Mouse (Mus musculus): ENCODE measurements around the gene Npw. TPM values are rescaled to one million over a fixed set of nuclear protein-coding genes. Genes with fewer than 3 reads are reported as not detected.

The Npw gene
- polyA plus RNA-seq, 1 experiment from 2014 or later = not detected

GRCm38 (mm10) chr17:24689251-24690081, 31.2 kb upstream of the Npw start, which contains the start of gene Syngr3:
Gene Syngr3 (minus strand): TSS chr17:24689955.
- Histone ChIP-seq H3K27ac (0 out of 2 replicates have a peak within 1 kb of the TSS, but pooled peaks have one; percentile 12), H3K36me3 (peaks cover 18% of the 10 kb centered on the region; the same call in 1 of the 2 replicates), H3K9ac (peak within 1 kb of the TSS; percentile 75), H3K4me3 (peak within 1 kb of the TSS; percentile 64), H3K4me2 (replicated peaks) (peak within 1 kb of the TSS; percentile 90), H3K27me3 (replicated peaks) (peaks cover 43% of the 10 kb centered on the region), H3K4me1 (peaks cover 16% of the 10 kb centered on the region), H3K9me3 (no peaks in the 10 kb centered on the region)
- peak; percentile 63 for ATAC-seq (ENCODE audit: low FRiP score, low read depth)
- 1% methylated on average over 55 of the region's 55 CpGs for WGBS

GRCm38 (mm10) chr17:24687599-24687998, 29.3 kb upstream of the Npw start:
- Histone ChIP-seq H3K36me3 (peaks cover 10% of the 10 kb centered on the region; the same call in 1 of the 2 replicates), H3K4me2 (replicated peaks) (peak overlapping the region; percentile 56), H3K9ac (0 out of 2 replicates have a peak overlapping the region, but pooled peaks have one; percentile 21), H3K4me1 (peaks cover 13% of the 10 kb centered on the region), H3K27ac (peak overlapping the region; percentile 27; the same call in 1 of the 2 replicates), H3K27me3 (replicated peaks) (peaks cover 43% of the 10 kb centered on the region), H3K9me3 (no peaks in the 10 kb centered on the region), H3K4me3 (peak overlapping the region; percentile 26; the same call in 1 of the 2 replicates)
- ATAC-seq (ENCODE audit: low FRiP score, low read depth) = no peak
- 23% methylated on average over 23 of the region's 23 CpGs for WGBS

DNA sequence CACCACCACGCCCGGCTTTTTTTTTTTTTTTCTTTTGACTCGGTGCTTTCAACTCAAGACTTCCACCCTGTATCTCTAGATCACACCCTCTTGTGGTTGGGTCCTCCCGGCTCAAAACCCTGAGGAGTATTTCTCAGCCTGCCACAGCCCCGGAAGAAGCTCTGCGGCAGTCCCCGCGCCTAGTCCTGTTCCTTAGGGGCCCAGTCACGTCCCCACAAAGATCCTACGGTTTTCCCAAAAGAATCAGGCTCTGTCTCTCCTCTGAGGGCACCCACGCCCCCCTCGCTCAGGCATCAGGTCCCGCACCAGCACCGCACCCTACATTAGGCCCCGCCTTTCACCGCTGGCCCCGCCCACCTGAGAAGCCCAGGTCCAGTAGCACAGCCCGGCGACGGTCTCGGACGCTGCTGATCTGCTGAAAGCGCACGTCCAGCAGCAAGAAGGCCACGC, 28.9 kb upstream of the Npw start:
- ATAC-seq (ENCODE audit: low FRiP score, low read depth) = no peak
- Histone ChIP-seq H3K4me3 (peak overlapping the region; percentile 26; the same call in 1 of the 2 replicates), H3K4me1 (peaks cover 13% of the 10 kb centered on the region), H3K9me3 (no peaks in the 10 kb centered on the region), H3K4me2 (replicated peaks) (peak overlapping the region; percentile 56), H3K27ac (peak overlapping the region; percentile 27; the same call in 1 of the 2 replicates), H3K9ac (0 out of 2 replicates have a peak overlapping the region, but pooled peaks have one; percentile 21), H3K36me3 (peaks cover 7% of the 10 kb centered on the region), H3K27me3 (replicated peaks) (peaks cover 43% of the 10 kb centered on the region)
- WGBS = 1% methylated on average over 25 of the region's 25 CpGs

DNA sequence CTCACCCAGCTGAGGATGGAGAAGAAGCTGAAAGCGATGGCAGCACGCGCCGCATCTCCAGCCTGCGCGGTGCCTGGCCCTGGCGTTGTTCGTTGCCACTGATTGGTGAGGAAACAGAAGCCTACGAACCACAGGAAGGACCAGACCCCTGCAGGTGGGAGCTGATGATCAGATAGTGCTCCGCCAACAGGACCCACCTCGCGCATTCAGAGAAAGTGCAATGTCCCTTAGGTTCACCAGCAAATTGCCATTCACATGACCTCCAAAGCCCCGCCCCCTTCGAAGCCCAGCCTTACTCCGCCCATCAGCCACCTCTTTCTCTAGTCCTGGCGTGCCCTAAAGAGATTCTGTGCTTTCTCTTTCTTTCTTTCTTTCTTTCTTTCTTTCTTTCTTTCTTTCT, 28.3 kb upstream of the Npw start:
- peaks cover 10% of the 10 kb centered on the region for H3K36me3 ChIP-seq
- H3K4me3 ChIP-seq = no peak overlapping the region
- peak overlapping the region; percentile 30 for H3K4me2 ChIP-seq (replicated peaks)
- 26% methylated on average over 16 of the region's 16 CpGs for WGBS
- no peak overlapping the region for H3K27ac ChIP-seq
- no peaks in the 10 kb centered on the region for H3K9me3 ChIP-seq
- peaks cover 13% of the 10 kb centered on the region for H3K4me1 ChIP-seq
- no peak for ATAC-seq (ENCODE audit: low FRiP score, low read depth)
- no peak overlapping the region for H3K9ac ChIP-seq
- H3K27me3 ChIP-seq (replicated peaks) = peaks cover 43% of the 10 kb centered on the region

DNA sequence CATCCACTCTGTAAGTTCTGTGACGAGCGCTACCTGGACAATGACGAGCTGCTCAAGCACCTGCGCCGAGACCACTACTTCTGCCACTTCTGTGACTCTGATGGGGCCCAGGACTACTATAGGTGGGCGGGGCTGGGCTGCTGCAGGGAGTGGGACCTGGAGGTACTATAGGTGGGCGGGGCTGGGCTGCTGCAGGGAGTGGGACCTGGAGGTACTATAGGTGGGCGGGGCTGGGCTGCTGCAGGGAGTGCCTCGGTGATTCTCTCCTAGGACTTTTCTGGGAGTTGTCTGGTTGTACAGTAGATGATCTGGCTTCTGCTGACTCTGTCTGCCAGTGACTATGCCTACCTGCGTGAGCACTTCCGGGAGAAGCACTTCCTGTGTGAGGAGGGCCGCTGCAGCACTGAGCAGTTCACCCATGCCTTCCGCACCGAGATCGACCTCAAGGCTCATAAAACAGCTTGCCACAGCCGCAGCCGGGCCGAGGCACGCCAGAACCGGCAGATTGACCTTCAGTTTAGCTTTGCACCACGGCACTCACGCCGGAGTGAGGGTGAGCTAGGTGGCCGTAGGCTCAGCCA, 19.3 kb upstream of the Npw start:
- ATAC-seq (ENCODE audit: low FRiP score, low read depth) = no peak
- Histone ChIP-seq H3K27me3 (replicated peaks) (no peaks in the 10 kb centered on the region), H3K4me2 (replicated peaks) (no peak overlapping the region), H3K4me1 (no peaks in the 10 kb centered on the region), H3K27ac (no peak overlapping the region), H3K9ac (no peak overlapping the region), H3K9me3 (no peaks in the 10 kb centered on the region), H3K4me3 (no peak overlapping the region), H3K36me3 (peaks cover 56% of the 10 kb centered on the region)
- 90% methylated on average over 24 of the region's 24 CpGs for WGBS

- Histone ChIP-seq H3K36me3 (peaks cover 52% of the 10 kb centered on the region), H3K4me1 (peaks cover 5% of the 10 kb centered on the region), H3K27ac (no peak overlapping the region), H3K4me2 (replicated peaks) (no peak overlapping the region), H3K9me3 (no peaks in the 10 kb centered on the region), H3K27me3 (replicated peaks) (no peaks in the 10 kb centered on the region), H3K4me3 (no peak overlapping the region), H3K9ac (no peak overlapping the region)
- no peak for ATAC-seq (ENCODE audit: low FRiP score, low read depth)
- WGBS = 94% methylated on average over 5 of the region's 5 CpGs
Measured at GRCm38 (mm10) chr17:24676877-24677276, 18.6 kb upstream of the Npw start.

DNA sequence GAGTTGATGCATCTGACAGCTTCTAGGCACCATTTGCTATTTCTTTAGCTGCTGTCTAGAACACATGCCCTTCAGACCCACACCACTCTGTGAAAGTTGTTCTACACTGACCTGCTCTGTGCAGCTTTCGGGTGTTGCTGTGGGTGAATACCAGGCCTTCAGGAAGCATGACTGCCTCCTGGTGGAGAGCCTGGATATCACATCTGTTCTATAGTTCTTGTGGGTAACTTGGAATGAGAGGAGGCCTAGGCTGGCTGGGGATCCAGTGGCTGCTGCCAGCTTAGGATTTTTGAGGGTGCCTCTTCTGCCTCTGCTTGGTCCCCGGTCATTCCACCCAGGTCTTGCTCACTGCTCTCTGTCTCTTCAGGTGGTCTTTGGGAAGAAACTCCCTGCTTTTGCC, 17.9 kb upstream of the Npw start:
- H3K36me3 ChIP-seq = peaks cover 45% of the 10 kb centered on the region

DNA sequence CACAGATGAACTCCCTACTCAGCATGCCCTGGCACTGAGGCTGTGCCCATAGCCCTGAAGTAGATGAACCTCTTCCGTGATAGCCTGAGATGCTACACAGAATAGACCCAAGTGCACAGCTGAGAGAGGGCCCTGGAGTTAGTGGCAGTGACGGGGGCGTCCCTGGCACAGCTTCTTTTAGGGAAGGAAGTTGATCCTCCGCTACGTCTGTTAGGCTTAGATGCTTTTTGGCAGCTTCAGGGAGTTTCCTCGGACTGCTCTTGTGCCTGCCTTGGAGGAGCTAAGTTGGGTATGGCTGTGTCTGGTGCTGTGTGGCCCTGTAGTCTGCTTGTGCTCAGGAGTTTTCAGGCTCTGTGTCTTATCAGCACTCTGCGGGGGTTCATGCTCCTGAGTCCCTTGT, 16.0 kb upstream of the Npw start:
- H3K4me1 ChIP-seq = peaks cover 23% of the 10 kb centered on the region
- H3K27me3 ChIP-seq (replicated peaks) = no peaks in the 10 kb centered on the region
- no peak overlapping the region for H3K27ac ChIP-seq
- 0 out of 2 replicates have a peak overlapping the region, but pooled peaks have one; percentile 13 for H3K9ac ChIP-seq
- WGBS = 90% methylated on average over 7 of the region's 7 CpGs
- no peak for ATAC-seq (ENCODE audit: low FRiP score, low read depth)
- H3K9me3 ChIP-seq = no peaks in the 10 kb centered on the region
- H3K36me3 ChIP-seq = peaks cover 26% of the 10 kb centered on the region
- no peak overlapping the region for H3K4me3 ChIP-seq
- H3K4me2 ChIP-seq (replicated peaks) = no peak overlapping the region

More for the DNA sequence above, 17.9 kb upstream of the Npw start:
- Histone ChIP-seq H3K27ac (no peak overlapping the region), H3K9me3 (no peaks in the 10 kb centered on the region), H3K4me3 (no peak overlapping the region), H3K4me2 (replicated peaks) (no peak overlapping the region), H3K27me3 (replicated peaks) (no peaks in the 10 kb centered on the region), H3K4me1 (peaks cover 11% of the 10 kb centered on the region), H3K9ac (no peak overlapping the region)
- no peak for ATAC-seq (ENCODE audit: low FRiP score, low read depth)
- 59% methylated on average over 2 of the region's 2 CpGs for WGBS

DNA sequence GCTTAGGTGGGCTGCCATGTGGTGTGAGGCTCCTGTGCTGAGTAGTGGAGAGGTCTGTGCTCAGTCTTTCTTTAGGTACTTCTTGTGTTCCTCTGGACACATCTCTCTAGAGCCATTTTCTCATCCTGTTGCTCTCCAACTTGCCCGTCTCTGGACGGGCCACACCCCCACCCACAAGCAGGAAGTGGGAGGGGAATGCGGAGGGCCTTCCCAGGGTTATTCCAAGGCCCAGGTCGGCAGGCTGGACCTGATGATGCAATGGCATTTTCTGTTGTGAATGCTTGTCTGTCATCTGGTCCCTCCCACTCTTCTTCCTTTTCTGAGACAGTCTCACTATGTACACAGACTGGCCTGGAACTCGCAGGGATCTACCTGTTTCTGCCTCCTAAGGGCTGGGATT, 13.9 kb upstream of the Npw start:
- H3K4me2 ChIP-seq (replicated peaks) = peak overlapping the region; percentile 12
- H3K9ac ChIP-seq = no peak overlapping the region
- H3K36me3 ChIP-seq = peaks cover 5% of the 10 kb centered on the region
- no peak overlapping the region for H3K4me3 ChIP-seq
- no peaks in the 10 kb centered on the region for H3K27me3 ChIP-seq (replicated peaks)
- H3K4me1 ChIP-seq = peaks cover 27% of the 10 kb centered on the region
- 33% methylated on average over 5 of the region's 5 CpGs for WGBS
- no peak for ATAC-seq (ENCODE audit: low FRiP score, low read depth)
- H3K27ac ChIP-seq = no peak overlapping the region
- H3K9me3 ChIP-seq = no peaks in the 10 kb centered on the region

DNA sequence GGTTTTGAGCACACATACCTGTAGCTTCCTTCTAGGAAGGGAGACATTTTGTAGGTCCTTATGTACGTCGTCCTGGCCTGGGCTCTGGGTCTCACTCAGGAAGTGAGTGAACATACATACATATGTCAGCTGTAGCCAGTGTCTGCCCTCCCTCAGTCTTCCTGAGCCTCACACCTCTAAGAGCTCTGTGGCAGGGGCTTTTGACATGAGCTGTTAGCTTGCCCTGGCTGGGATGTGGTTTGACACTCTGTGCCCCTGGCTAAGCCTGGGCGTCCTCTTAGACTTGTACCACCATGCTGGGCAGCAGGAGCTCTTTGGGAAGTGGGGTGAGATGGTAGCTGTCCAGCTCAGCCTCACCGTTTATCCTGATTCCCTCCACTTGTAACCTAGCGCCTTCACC, 13.1 kb upstream of the Npw start:
- Histone ChIP-seq H3K36me3 (no peaks in the 10 kb centered on the region), H3K4me3 (no peak overlapping the region), H3K27ac (no peak overlapping the region), H3K9ac (peak overlapping the region; percentile 97), H3K9me3 (no peaks in the 10 kb centered on the region), H3K4me2 (replicated peaks) (peak overlapping the region; percentile 81), H3K27me3 (replicated peaks) (no peaks in the 10 kb centered on the region), H3K4me1 (peaks cover 27% of the 10 kb centered on the region)
- no peak for ATAC-seq (ENCODE audit: low FRiP score, low read depth)
- WGBS = 77% methylated on average over 5 of the region's 5 CpGs

DNA sequence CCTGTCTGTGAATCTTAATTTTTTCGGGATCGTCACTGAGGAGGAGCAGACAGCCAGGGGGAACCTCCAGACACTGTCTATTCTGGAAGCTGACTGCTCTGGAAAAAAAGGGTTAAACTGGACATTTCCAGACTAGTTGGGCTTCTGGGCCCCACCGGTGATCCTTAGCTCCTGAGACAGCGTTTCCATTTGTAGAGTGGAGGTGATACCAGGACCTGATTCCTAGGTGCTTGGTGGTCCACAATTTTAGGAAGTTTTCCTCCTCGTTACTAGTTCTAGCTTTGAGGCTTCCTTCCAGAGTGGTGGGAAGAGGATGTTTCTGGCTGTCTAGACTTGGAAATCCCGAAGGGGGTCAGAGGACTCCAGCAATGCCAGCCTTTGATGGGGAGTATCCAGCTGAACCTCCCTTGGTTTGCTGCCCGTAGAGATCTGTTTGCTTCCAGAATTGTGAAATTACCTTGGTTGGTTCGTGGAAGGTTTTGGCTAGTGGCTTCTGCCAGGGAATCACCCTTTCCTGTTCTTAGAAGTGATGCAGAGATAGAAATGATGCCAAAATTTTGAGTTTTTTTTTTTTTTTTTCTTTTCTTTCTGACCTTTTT, 12.1 kb upstream of the Npw start:
- WGBS = 15% methylated on average over 8 of the region's 8 CpGs

More for the DNA sequence above, 12.1 kb upstream of the Npw start:
- Histone ChIP-seq H3K36me3 (no peaks in the 10 kb centered on the region), H3K27ac (peak overlapping the region; percentile 59; the same call in 1 of the 2 replicates), H3K9ac (peak overlapping the region; percentile 97), H3K9me3 (no peaks in the 10 kb centered on the region), H3K4me2 (replicated peaks) (peak overlapping the region; percentile 81), H3K4me1 (peaks cover 27% of the 10 kb centered on the region), H3K27me3 (replicated peaks) (no peaks in the 10 kb centered on the region), H3K4me3 (peak overlapping the region; percentile 99)
- ATAC-seq (ENCODE audit: low FRiP score, low read depth) = 0 out of 2 replicates have a peak, but pooled peaks have one; percentile 5

Data from neural tube, embryonic 12.5 days (tissue).